In genomic region chr4:47935547-47935946, GRCm38 (mm10) we compare ENCODE assay signal across 12 mouse cellular contexts.
"Had no signal": no experiment of that assay in that cellular context is flagged by ENCODE, and none has a peak within 500 bp of the region (broad histone marks: within the 10 kb centered on the region; RNA-seq: fewer than 3 reads in every experiment).

No protein-coding gene starts in this region.

- DNase-seq: kidney, adult 2 months; kidney, postnatal 25 days; layer of hippocampus, postnatal 36 days; liver, embryonic 13.5 days; lung, adult 2 months; lung, postnatal 14 days; lung, postnatal 4 days; midbrain, embryonic 14.5 days; thymus, postnatal 25 days had no signal

- H3K4me1 ChIP-seq: liver, embryonic 13.5 days had no signal

- H3K36me3 ChIP-seq: liver, embryonic 13.5 days had no signal

- H3K4me3 ChIP-seq: left cerebral cortex, adult 2 months; liver, embryonic 13.5 days had no signal

- H3K27me3 ChIP-seq: liver, embryonic 13.5 days had no signal

- H3K9ac ChIP-seq: liver, embryonic 13.5 days had no signal

- H3K27ac ChIP-seq: kidney, postnatal 0 days; left cerebral cortex, adult 2 months; liver, embryonic 13.5 days had no signal

- H3K4me2 ChIP-seq: liver, embryonic 13.5 days; midbrain, embryonic 11.5 days had no signal
